Mouse (Mus musculus) embryonic facial prominence, embryonic 10.5 days (tissue): Measurements from ENCODE around the gene Cenpx. TPM values are rescaled to one million over a fixed set of nuclear protein-coding genes. Genes with fewer than 3 reads are reported as not detected.
"Not testable (repeated sequence)": the region's sequence is repeated elsewhere in the genome, so short reads cannot be mapped to it uniquely, and the experiment has no call there.

Experiments used
- DNase-seq: peaks from one replicate; pipeline ENCODE4 v3.0.0-alpha.2; 2017; ENCODE audit warnings: low spot score
- H3K27ac ChIP-seq: fragments of 300-500 bp; sonication (generic); replicated peaks from 2 replicates; pipeline ENCODE4 v1.5.1; 2016; ENCODE audit warnings: mild to moderate bottlenecking
- H3K27me3 ChIP-seq: fragments of 300-500 bp; sonication (generic); replicated peaks from 2 replicates; pipeline ENCODE4 v1.6.1; 2016; ENCODE audit warnings: low read depth, mild to moderate bottlenecking; ENCODE audit not compliant: poor library complexity, severe bottlenecking
- H3K36me3 ChIP-seq: fragments of 300-500 bp; sonication (generic); replicated peaks from 2 replicates; pipeline ENCODE4 v1.6.1; 2016; ENCODE audit warnings: mild to moderate bottlenecking, moderate library complexity
- H3K4me1 ChIP-seq: fragments of 300-500 bp; sonication (generic); 2 replicates; pipeline ENCODE4 v1.6.1; 2016
- H3K4me3 ChIP-seq: fragments of 300-500 bp; sonication (generic); 2 replicates; pipeline ENCODE4 v1.5.1; 2016; ENCODE audit warnings: mild to moderate bottlenecking, moderate library complexity
- H3K9me3 ChIP-seq: fragments of 300-500 bp; sonication (generic); 2 replicates; pipeline ENCODE4 v1.6.1; 2016; ENCODE audit warnings: mild to moderate bottlenecking
- WGBS: fragments of 180-500 bp; shearing (Covaris S2); methylation state at CpG from one replicate; pipeline ENCODE4 v1.1.7; 2016; 5-methylcytosine and 5-hydroxymethylcytosine counted together
- polyA plus RNA-seq: library from polyadenylated mRNA; unstranded; fragments of >200 nt; fragmentation: Nextera tagmentation; extraction: Ambion mirVana; gene quantifications from 2 replicates; pipeline ENCODE4 v1.2.1, GENCODE M21; 2016

The Cenpx gene
- polyA plus RNA-seq, result 119 and 124 TPM in 2 replicates

DNA sequence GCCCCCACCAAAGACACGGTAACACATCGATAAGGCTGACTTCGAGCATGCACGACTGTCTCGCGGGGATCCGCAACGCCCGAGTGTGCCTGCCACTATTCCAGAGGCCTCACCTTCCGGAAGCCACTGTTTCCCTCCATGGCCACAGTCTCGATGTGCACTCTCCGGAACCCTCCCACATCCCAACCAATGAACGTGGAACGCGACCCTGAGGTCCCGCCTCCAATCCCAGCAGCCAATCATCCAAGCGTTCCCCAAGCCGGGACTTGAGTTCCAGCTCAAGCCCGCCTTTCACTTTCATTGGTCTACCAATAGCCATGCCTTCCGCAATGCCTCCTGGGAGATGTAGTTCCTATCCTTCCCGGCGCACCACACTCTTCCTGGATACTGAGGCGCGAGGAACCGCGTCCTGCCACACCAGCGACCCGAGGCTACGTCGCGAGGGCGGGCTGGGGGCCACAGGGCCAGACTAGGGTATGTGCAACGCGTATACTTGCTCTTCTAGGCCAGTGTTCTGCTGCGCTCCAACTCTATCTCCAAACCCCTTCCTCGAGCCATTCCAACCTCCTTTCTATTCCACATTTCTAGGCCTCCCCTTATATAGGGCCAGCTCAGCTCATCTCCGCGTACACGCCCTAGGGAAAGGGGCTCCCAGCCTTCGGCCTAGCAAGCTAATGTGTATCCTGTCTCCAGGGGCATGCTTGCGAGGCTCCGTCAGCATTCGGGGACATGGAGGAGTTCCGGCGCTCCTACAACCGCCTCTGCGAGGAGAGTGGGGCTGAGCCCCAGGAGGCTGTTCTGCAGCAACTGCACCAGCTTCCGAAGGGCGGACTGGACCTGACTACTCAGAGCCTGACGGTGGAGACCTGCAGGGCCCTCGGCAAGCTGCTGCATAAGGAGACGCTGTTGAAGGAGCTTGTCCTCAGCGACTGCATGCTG, at the start of gene Cenpx, which contains the start of gene Lrrc45:
TSS of gene Cenpx (minus strand) at position 159 of the 939 bp plus-strand sequence.
TSS of gene Lrrc45 (plus strand) at position 346 of the 939 bp plus-strand sequence.
- H3K27ac ChIP-seq, result peak within 1 kb of the TSS; percentile 82
- H3K27me3 ChIP-seq, result no peaks in the 10 kb centered on the region
- H3K4me1 ChIP-seq, result peaks cover 48% of the 10 kb centered on the region
- peak within 1 kb of the TSS; percentile 76 for H3K4me3 ChIP-seq
- 2% methylated on average over 53 of the region's 53 CpGs for WGBS
- DNase-seq, result peak; percentile 97
- H3K36me3 ChIP-seq, result peaks cover 64% of the 10 kb centered on the region
- no peaks in the 10 kb centered on the region for H3K9me3 ChIP-seq

DNA sequence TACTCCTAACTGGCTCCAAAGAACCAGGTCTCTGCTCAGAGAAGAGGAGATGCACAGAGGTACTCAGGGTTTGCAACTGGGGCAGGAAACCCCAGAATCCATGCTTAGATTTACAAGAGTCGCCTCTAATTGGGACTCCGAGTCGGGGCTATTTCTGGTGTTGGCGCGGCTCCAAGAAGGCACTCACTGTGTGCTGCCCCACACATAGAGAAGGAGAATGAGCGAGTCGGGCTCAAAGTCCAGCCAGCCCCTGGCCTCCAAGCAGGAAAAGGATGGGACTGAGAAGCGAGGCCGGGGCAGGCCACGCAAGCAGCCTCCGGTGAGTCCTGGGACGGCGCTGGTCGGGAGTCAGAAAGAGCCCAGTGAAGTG, 49.1 kb upstream of the Cenpx start, which contains the start of gene Hmga1b:
TSS of gene Hmga1b (plus strand) at position 123 of the 370 bp plus-strand sequence.
- WGBS, result 22% methylated on average over 14 of the region's 14 CpGs
- H3K4me1 ChIP-seq, H3K36me3 ChIP-seq, H3K27ac ChIP-seq, DNase-seq: not testable (repeated sequence)
- Histone ChIP-seq H3K9me3 (peaks cover 28% of the 10 kb centered on the region), H3K4me3 (peak within 1 kb of the TSS; percentile 34; the same call in 1 of the 2 replicates), H3K27me3 (peaks cover 35% of the 10 kb centered on the region)

DNA sequence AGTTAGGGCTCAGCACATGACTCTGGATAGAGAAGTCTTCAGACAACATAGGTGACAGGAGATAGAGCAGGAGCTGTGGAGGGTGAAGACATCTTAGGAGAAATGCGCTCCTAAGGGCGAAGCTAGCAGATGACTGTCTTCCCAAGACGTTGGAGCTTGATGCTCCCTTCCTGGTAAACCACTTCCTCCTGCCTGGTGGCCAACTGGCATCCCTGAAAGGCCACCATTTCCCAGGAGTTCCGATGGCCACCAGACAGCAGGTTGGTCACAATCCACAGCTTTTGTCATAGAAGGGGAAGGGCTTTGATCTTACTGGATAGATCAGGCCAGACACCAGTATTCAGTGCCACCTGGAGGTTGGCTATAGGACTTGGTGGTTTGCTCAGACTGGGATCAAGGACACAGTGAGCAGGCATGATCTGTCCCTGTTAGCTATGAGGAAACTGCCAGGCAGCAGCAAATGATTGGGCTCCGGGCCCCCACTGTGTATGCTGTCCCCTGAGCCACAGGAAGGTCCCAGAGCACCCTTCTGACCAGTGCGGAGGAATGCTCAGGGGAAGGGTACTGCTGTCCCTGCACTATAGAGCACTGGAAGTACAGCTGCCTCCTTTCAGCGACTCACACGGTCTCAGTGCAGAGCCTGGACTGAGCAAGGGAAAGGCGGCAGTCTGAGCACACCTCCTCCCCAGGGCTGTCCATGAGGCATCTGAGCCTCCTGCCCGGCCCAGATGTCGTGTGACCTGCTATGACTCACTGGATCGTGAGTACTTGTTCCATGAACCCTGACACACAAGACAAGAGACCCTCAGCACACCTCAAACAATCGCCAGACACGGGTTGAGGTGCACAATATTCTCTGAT, 48.5 kb upstream of the Cenpx start:
- Histone ChIP-seq H3K36me3 (no peaks in the 10 kb centered on the region), H3K4me1 (no peaks in the 10 kb centered on the region), H3K9me3 (peaks cover 34% of the 10 kb centered on the region), H3K27me3 (peaks cover 35% of the 10 kb centered on the region), H3K4me3 (peak overlapping the region; percentile 34; the same call in 1 of the 2 replicates), H3K27ac (no peak overlapping the region)
- no peak for DNase-seq
- 73% methylated on average over 14 of the region's 14 CpGs for WGBS

GRCm38 (mm10) chr11:120760236-120760635, 46.7 kb upstream of the Cenpx start:
- Histone ChIP-seq H3K4me3 (no peak overlapping the region), H3K36me3 (no peaks in the 10 kb centered on the region), H3K4me1 (no peaks in the 10 kb centered on the region), H3K9me3 (peaks cover 41% of the 10 kb centered on the region), H3K27me3 (peaks cover 30% of the 10 kb centered on the region), H3K27ac (no peak overlapping the region)
- 93% methylated on average over 9 of the region's 9 CpGs for WGBS
- no peak for DNase-seq

DNA sequence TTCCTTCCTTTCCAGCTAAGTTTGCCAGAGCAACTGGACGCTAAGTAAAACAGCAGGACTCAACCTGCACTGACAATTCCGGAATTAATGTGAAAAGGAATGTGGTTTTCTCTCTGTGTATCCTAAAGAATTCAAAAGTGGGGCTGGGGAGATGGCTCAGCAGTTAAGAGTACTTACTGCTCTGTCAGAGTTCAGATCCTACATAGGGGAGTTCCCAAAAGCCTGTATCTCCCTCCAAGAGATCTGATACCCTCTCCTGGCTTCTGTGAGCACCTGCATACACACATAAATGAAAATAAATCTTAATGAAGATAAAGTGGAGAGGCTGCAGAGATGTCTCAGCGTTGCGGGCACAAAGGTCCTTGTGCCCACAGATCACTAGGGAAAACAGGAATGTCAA, 38.1 kb upstream of the Cenpx start:
- WGBS, result 69% methylated on average over 4 of the region's 4 CpGs
- Histone ChIP-seq H3K9me3 (peaks cover 3% of the 10 kb centered on the region), H3K36me3 (no peaks in the 10 kb centered on the region), H3K27me3 (0 out of 2 replicates have a peak, but pooled peaks cover 4% of the 10 kb centered on the region), H3K4me3 (no peak overlapping the region), H3K4me1 (no peaks in the 10 kb centered on the region), H3K27ac (no peak overlapping the region)
- DNase-seq, result no peak

DNA sequence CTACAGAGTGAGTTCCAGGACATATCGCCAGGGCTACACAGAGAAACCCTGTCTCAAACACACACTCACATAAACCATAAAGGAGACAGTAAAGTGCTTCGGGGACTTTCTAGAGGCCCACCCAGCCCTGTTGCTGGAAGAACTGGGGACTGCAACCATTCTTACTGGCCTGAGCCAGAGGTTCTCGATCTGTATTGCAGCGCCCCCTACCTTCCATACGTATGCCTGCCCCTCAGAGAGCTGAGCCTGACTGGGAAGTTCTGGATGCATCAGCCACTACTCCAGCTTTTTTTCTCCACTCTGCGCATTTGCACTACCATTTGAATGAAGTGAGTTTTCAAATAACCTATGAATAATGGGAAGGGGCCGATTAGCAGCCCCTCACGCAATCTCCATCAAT, 35.9 kb upstream of the Cenpx start:
- DNase-seq, result no peak
- Histone ChIP-seq H3K4me3 (no peak overlapping the region), H3K9me3 (no peaks in the 10 kb centered on the region), H3K4me1 (no peaks in the 10 kb centered on the region), H3K27me3 (0 out of 2 replicates have a peak, but pooled peaks cover 4% of the 10 kb centered on the region), H3K27ac (no peak overlapping the region), H3K36me3 (no peaks in the 10 kb centered on the region)
- WGBS, result 62% methylated on average over 8 of the region's 8 CpGs

- Histone ChIP-seq H3K27me3 (0 out of 2 replicates have a peak, but pooled peaks cover 4% of the 10 kb centered on the region), H3K9me3 (no peaks in the 10 kb centered on the region), H3K27ac (no peak overlapping the region), H3K36me3 (no peaks in the 10 kb centered on the region), H3K4me1 (no peaks in the 10 kb centered on the region), H3K4me3 (no peak overlapping the region)
- 76% methylated on average over 4 of the region's 4 CpGs for WGBS
- DNase-seq, result no peak
Measured at GRCm38 (mm10) chr11:120747974-120748373, 34.4 kb upstream of the Cenpx start.

DNA sequence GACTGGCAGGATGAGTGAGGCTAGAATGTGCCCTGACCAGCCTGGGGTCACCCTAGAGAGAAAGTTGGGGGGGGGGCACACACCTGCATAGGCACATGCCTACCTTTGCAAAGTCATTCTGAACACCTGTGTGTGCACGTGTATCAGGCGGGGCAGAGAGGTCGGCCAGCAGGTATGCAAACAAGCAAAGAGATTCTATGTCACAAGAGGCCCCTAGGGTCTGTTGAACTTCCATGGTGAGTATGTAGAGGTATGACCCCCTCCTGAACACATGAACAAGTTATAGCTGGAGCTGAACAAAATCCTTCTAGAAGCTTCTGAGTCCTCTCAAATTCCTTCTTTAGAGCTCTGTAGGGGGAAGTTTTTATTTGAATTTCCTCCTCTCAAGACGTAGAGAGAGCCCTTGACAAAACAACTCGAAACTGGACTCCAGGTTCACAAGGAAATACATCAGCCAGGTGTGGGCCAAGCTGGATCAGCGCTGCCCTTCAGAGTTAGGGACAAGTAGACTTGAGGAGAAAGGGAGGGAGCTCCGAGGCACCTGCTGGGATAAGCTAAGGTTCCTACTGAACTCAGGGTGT, 30.7 kb upstream of the Cenpx start:
- H3K27ac ChIP-seq, result no peak overlapping the region
- H3K9me3 ChIP-seq, result no peaks in the 10 kb centered on the region
- no peaks in the 10 kb centered on the region for H3K27me3 ChIP-seq
- no peak overlapping the region for H3K4me3 ChIP-seq
- DNase-seq, result no peak
- H3K4me1 ChIP-seq, result no peaks in the 10 kb centered on the region
- H3K36me3 ChIP-seq, result no peaks in the 10 kb centered on the region
- 77% methylated on average over 7 of the region's 7 CpGs for WGBS

- no peaks in the 10 kb centered on the region for H3K4me1 ChIP-seq
- H3K27me3 ChIP-seq, result no peaks in the 10 kb centered on the region
- no peak for DNase-seq
- no peak overlapping the region for H3K27ac ChIP-seq
- WGBS, result 92% methylated on average over 5 of the region's 5 CpGs
- H3K9me3 ChIP-seq, result no peaks in the 10 kb centered on the region
- no peak overlapping the region for H3K4me3 ChIP-seq
- H3K36me3 ChIP-seq, result no peaks in the 10 kb centered on the region
Measured at GRCm38 (mm10) chr11:120740981-120741380, 27.4 kb upstream of the Cenpx start.

- WGBS, result 77% methylated on average over 6 of the region's 6 CpGs
- Histone ChIP-seq H3K4me1 (peaks cover 3% of the 10 kb centered on the region; the same call in 1 of the 2 replicates), H3K9me3 (no peaks in the 10 kb centered on the region), H3K4me3 (no peak overlapping the region), H3K36me3 (no peaks in the 10 kb centered on the region), H3K27me3 (peaks cover 7% of the 10 kb centered on the region), H3K27ac (no peak overlapping the region)
- no peak for DNase-seq
Measured at GRCm38 (mm10) chr11:120736424-120736823, 22.9 kb upstream of the Cenpx start.

DNA sequence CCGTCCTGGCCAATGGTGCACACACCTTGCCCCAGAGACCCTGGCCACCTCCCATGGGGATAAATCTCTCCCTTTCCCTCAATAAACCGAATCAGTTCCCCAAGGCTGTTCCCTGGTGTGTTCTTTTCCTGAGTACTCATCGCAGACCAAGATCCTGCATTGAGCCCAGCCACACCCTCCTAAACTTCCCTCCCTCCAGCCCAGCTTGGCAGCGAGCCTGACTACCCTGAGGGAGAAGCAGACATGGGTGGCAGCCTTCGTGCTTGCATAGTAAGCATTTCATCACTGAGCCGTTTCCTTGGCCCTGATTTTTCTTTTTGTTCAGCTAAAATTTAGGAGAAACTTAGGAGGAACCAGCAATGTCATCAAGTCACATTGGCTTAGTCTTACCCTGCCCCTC, 20.0 kb upstream of the Cenpx start:
- H3K9me3 ChIP-seq, result no peaks in the 10 kb centered on the region
- H3K27ac ChIP-seq, result no peak overlapping the region
- H3K4me1 ChIP-seq, result peaks cover 13% of the 10 kb centered on the region
- no peak overlapping the region for H3K4me3 ChIP-seq
- no peak for DNase-seq
- no peaks in the 10 kb centered on the region for H3K36me3 ChIP-seq
- 69% methylated on average over 6 of the region's 6 CpGs for WGBS
- H3K27me3 ChIP-seq, result peaks cover 31% of the 10 kb centered on the region
